Mouse (Mus musculus) thymus, adult 2 months (tissue): ENCODE results near the gene Snx32. TPM values are rescaled to one million over a fixed set of nuclear protein-coding genes. Genes with fewer than 3 reads are reported as not detected.

ENCODE experiments used
- DNase-seq: peaks from one replicate; pipeline ENCODE4 v3.0.0; 2021
- H3K27ac ChIP-seq: fragments of 200-500 bp; 2 replicates; pipeline ENCODE4 v1.5.1; 2012; ENCODE audit warnings: low read length, control low read depth; ENCODE audit not compliant: control insufficient read depth, insufficient read depth
- H3K27me3 ChIP-seq: fragments of 200-500 bp; 2 replicates; pipeline ENCODE4 v1.6.1; 2012; ENCODE audit warnings: mild to moderate bottlenecking, low read length, moderate library complexity, mixed read lengths; ENCODE audit not compliant: control insufficient read depth, insufficient read depth
- H3K36me3 ChIP-seq: fragments of 200-500 bp; 2 replicates; pipeline ENCODE4 v1.6.1; 2012; ENCODE audit warnings: mild to moderate bottlenecking, low read length, moderate library complexity; ENCODE audit not compliant: control insufficient read depth, insufficient read depth
- H3K4me1 ChIP-seq: fragments of 200-500 bp; replicated peaks from 2 replicates; pipeline ENCODE4 v1.6.1; 2012; ENCODE audit warnings: low read length; ENCODE audit not compliant: control insufficient read depth, insufficient read depth
- H3K4me3 ChIP-seq: fragments of 200-500 bp; 2 replicates; pipeline ENCODE4 v1.5.1; 2012; ENCODE audit warnings: mild to moderate bottlenecking, low read length, control low read depth, moderate library complexity; ENCODE audit not compliant: control insufficient read depth, insufficient read depth
- CTCF ChIP-seq: fragments of 200-500 bp; IDR thresholded peaks from 2 replicates; pipeline ENCODE4 v1.5.1; 2012; ENCODE audit warnings: mild to moderate bottlenecking, control low read depth, low read length, moderate library complexity, borderline replicate concordance; ENCODE audit not compliant: control insufficient read depth, poor library complexity, insufficient read depth; ENCODE audit errors: extremely low read depth
- POLR2A ChIP-seq: fragments of 200-500 bp; IDR thresholded peaks from 2 replicates; pipeline ENCODE4 v1.6.1; 2012; ENCODE audit warnings: mild to moderate bottlenecking, low read length, control low read depth, moderate library complexity; ENCODE audit not compliant: control insufficient read depth, poor library complexity, insufficient read depth; ENCODE audit errors: extremely low read depth
- WGBS: fragments of 180-500 bp; shearing (Covaris S2); methylation state at CpG from one replicate; pipeline ENCODE4 v1.1.7; 2018; 5-methylcytosine and 5-hydroxymethylcytosine counted together
- polyA plus RNA-seq: library from polyadenylated mRNA; depleted of rRNA; stranded (reverse); fragments of >200 nt; gene quantifications from 2 replicates; pipeline ENCODE4 v1.2.3, GENCODE M21; 2012

The Snx32 gene
- polyA plus RNA-seq, 1 experiment: 22.6 TPM

GRCm38 (mm10) chr19:5553802-5554201 is 43.5 kb upstream of the Snx32 start:
- H3K27me3 ChIP-seq: peaks cover under 1% of the 10 kb centered on the region; the same call in 1 of the 2 replicates
- no peaks in the 10 kb centered on the region for H3K36me3 ChIP-seq
- DNase-seq: no peak
- no peak for TF ChIP-seq CTCF
- TF ChIP-seq POLR2A: no peak
- no peak overlapping the region for H3K27ac ChIP-seq
- no peak overlapping the region for H3K4me3 ChIP-seq
- H3K4me1 ChIP-seq: no peaks in the 10 kb centered on the region
- 96% methylated on average over 8 of the region's 8 CpGs for WGBS

- Histone ChIP-seq H3K27ac (no peak overlapping the region), H3K27me3 (no peaks in the 10 kb centered on the region), H3K4me1 (no peaks in the 10 kb centered on the region), H3K4me3 (no peak overlapping the region), H3K36me3 (no peaks in the 10 kb centered on the region)
- TF ChIP-seq POLR2A (no peak), CTCF (no peak)
- WGBS: 77% methylated on average over 4 of the region's 4 CpGs
- DNase-seq: no peak
These were observed 37.2 kb upstream of the Snx32 start for GRCm38 (mm10) chr19:5547471-5548056.

- no peak overlapping the region for H3K27ac ChIP-seq
- no peak overlapping the region for H3K4me3 ChIP-seq
- no peak for TF ChIP-seq POLR2A
- no peak for TF ChIP-seq CTCF
- H3K36me3 ChIP-seq: no peaks in the 10 kb centered on the region
- no peaks in the 10 kb centered on the region for H3K27me3 ChIP-seq
- no peaks in the 10 kb centered on the region for H3K4me1 ChIP-seq
- DNase-seq: no peak
- WGBS: 90% methylated on average over 11 of the region's 11 CpGs
These were observed 33.7 kb upstream of the Snx32 start for GRCm38 (mm10) chr19:5544031-5544430.

- Histone ChIP-seq H3K27me3 (no peaks in the 10 kb centered on the region), H3K27ac (no peak overlapping the region), H3K4me1 (no peaks in the 10 kb centered on the region), H3K4me3 (no peak overlapping the region), H3K36me3 (no peaks in the 10 kb centered on the region)
- TF ChIP-seq CTCF (no peak), POLR2A (no peak)
- DNase-seq: no peak
- 88% methylated on average over 9 of the region's 9 CpGs for WGBS
These were observed 33.0 kb upstream of the Snx32 start for GRCm38 (mm10) chr19:5543362-5543761.

- WGBS: 93% methylated on average over 8 of the region's 8 CpGs
- H3K36me3 ChIP-seq: no peaks in the 10 kb centered on the region
These were observed 28.4 kb upstream of the Snx32 start for GRCm38 (mm10) chr19:5538786-5539185.

GRCm38 (mm10) chr19:5532520-5532919 is 22.2 kb upstream of the Snx32 start:
- Histone ChIP-seq H3K4me3 (no peak overlapping the region), H3K27me3 (no peaks in the 10 kb centered on the region), H3K4me1 (peaks cover 10% of the 10 kb centered on the region), H3K36me3 (no peaks in the 10 kb centered on the region), H3K27ac (no peak overlapping the region)
- WGBS: 49% methylated on average over 8 of the region's 8 CpGs
- TF ChIP-seq CTCF (no peak), POLR2A (no peak)
- DNase-seq: no peak

More at GRCm38 (mm10) chr19:5538786-5539185, 28.4 kb upstream of the Snx32 start:
- Histone ChIP-seq H3K4me3 (no peak overlapping the region), H3K27me3 (no peaks in the 10 kb centered on the region), H3K4me1 (no peaks in the 10 kb centered on the region), H3K27ac (no peak overlapping the region)
- TF ChIP-seq POLR2A (no peak), CTCF (no peak)
- DNase-seq: no peak

- no peaks in the 10 kb centered on the region for H3K27me3 ChIP-seq
- H3K4me3 ChIP-seq: no peak overlapping the region
- TF ChIP-seq CTCF: no peak
- TF ChIP-seq POLR2A: no peak
- DNase-seq: no peak
- no peaks in the 10 kb centered on the region for H3K36me3 ChIP-seq
- WGBS: 88% methylated on average over 7 of the region's 7 CpGs
- peaks cover 10% of the 10 kb centered on the region for H3K4me1 ChIP-seq
- no peak overlapping the region for H3K27ac ChIP-seq
These were observed 19.8 kb upstream of the Snx32 start for GRCm38 (mm10) chr19:5530138-5530524.
